Mouse (Mus musculus) brain, adult 2 months (tissue): Measurements from ENCODE around the gene Rhod.
"Not testable (repeated sequence)": the region's sequence is repeated elsewhere in the genome, so short reads cannot be mapped to it uniquely, and the experiment has no call there.

Source experiments
- DNase-seq: peaks from one replicate; pipeline ENCODE4 v3.0.0; 2011; ENCODE audit warnings: low read depth, low spot score

The Rhod gene

GRCm38 (mm10) chr19:4439161-4439801, at the start of gene Rhod:
Rhod (minus strand) TSS chr19:4439432.
- DNase-seq = no peak

- peak; percentile 68 for DNase-seq
Measured at GRCm38 (mm10) chr19:4487877-4488276, 48.6 kb upstream of the Rhod start.

GRCm38 (mm10) chr19:4485006-4485405, 45.8 kb upstream of the Rhod start:
- no peak for DNase-seq

- peak; percentile 71 for DNase-seq
Measured at GRCm38 (mm10) chr19:4482111-4482859, 43.1 kb upstream of the Rhod start.

GRCm38 (mm10) chr19:4481326-4481725, 42.1 kb upstream of the Rhod start:
- peak; percentile 94 for DNase-seq

DNA sequence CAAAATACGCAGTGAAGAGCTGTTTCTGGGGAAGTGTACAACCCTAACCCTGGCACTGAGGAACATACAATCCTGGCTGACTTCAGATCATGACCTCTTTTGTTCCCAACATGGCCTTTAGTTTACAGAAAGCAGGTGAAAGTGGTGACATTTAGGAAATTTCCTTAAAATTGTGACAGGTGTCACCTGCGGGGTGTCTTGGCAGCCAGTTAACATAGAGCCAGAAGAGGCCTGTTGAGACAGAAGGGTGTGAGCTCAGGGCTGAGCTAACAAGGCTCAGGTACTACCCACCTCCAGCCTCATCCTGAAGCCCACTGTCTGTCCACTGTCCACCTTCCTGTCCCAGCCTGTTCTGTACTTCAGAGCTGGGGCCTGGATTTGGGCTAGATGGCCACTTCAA, 40.8 kb upstream of the Rhod start:
- peak; percentile 90 for DNase-seq

- no peak for DNase-seq
Measured at GRCm38 (mm10) chr19:4478190-4478516, 38.9 kb upstream of the Rhod start.

GRCm38 (mm10) chr19:4477345-4478189, 38.3 kb upstream of the Rhod start, which contains the start of gene Syt12:
Syt12 (minus strand) TSS chr19:4477447.
- DNase-seq = peak; percentile 93

DNA sequence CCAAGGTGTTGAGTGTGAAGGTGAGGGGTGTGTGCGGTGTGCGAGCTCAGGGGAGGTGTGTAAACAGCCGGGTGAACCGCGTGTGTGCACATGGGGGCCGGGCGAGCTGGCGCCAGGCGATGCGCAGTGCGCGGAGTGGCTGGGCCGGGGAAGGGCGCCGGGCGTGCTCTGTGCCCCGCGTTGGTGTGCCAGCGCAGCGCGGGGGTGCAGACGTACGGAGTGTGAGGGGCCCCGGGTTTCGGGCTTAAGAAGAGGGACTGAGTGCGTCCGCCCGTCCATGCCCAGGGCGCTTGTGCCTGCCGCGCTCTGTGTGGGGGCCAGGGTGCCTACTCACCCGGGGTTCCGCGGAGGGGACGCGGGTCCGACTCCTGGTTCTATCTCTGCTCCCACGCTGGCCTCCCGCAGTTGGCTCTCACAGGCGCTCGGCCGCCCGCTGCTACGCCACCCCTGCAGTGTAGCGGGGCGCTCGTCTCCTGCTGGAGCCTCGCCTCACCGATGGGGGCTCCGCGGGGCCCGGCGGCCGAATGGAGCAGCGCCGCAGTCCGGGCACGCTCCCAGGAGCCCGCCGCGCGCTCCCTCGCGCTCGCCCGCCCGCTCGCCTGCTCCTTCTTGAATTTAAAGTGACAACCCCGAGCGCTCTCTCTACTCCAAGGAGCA, 37.5 kb upstream of the Rhod start:
- peak; percentile 85 for DNase-seq

DNA sequence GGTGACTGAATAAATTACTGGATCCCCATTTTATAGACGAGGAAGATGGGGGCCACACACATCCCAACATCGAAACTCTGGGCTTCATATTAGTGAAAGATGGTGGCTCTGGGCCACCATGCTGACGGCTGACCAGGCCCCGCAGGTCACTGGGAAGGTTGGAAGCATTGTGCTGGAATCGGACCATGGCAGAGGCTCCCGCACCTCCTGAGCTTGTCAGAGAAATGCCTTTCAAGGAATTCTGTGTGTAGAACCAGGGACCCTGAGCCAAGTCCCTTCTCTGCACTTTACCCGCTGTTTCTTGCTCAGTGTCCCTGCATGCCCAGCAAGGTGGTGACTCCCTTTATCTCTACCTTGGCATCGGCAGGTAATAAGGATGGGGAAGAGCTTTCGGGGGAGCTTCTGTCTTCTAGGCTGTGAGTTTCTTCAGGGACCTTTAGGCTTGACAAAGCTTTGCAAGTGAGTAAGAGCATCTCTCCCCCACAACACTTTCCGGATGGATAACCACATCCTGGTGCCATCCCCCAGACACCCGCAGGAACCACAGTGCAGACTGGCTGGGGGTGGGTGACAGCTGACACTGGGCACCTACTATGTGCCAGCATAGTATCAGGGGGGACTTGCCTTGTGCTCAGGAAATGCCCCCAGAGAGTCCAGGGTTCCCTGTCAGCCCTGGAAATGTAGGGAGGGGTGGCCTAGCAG, 36.1 kb upstream of the Rhod start:
- peak; percentile 80 for DNase-seq

DNA sequence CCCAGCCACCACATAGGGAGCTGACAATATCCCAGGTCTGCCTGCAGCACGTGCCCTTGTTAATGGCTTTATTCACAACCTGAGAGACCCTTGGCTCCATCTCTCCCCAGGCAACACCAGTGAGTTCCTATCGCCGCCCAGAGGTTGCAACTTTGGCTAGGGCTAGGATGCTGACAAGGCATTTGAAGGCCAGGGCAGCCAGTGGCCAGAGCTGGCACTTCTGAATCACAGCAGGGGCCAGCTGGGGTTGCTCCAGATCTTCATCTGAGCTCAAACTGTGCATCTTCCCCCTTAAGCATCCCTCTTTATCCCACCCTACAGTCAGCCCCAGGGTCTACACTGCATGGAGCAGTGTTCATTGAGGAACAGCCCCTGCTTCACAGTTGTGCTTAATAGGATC, 35.5 kb upstream of the Rhod start:
- DNase-seq = no peak

- DNase-seq = no peak
Measured at GRCm38 (mm10) chr19:4473549-4473948, 34.3 kb upstream of the Rhod start.

GRCm38 (mm10) chr19:4468363-4468762, 29.1 kb upstream of the Rhod start:
- DNase-seq = peak; percentile 44

GRCm38 (mm10) chr19:4464666-4465065, 25.4 kb upstream of the Rhod start:
- DNase-seq = no peak

- DNase-seq = no peak
Measured at GRCm38 (mm10) chr19:4461981-4462380, 22.7 kb upstream of the Rhod start.

DNA sequence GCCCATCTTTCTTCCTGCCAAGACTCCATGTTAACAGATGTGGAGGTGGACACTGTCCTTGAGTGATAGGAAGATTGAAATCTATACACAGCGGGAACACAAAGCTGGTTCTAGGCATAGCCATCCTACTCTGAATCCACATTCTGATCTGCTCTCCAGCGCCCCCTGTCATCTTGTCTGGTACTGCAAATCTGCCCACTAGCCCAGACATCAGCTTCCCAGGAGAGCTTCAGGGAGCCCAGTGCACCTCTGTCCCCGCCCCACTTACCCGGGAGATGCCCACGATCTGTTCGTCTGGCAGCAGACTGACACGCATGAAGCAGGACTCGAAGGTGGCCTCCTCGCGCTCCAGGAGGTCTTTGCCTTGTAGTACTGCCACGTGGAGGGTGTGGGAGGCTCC, 17.0 kb upstream of the Rhod start:
- no peak for DNase-seq

GRCm38 (mm10) chr19:4455071-4455800, 16.0 kb upstream of the Rhod start:
- peak; percentile 76 for DNase-seq

GRCm38 (mm10) chr19:4454040-4454439, 14.8 kb upstream of the Rhod start:
- not testable (repeated sequence) for DNase-seq

DNA sequence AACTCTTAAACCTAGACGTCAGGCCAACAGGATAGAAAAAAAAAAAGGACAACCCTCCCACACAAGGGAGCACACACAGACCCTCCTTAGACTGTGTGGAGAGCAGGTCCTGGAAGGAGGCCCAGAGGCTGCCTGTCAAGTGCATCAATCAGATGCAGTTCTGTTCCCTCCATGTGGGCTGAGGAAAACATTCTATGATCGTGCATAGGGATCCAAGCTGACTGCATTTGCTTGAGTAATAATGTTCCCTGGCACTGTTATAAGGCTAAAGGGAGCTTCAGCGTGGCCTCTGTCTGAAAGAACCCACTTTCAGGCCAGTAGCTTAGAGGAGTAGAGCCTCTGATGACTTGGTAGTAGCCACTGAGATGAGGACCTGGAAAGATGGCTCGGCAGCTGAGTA, 13.3 kb upstream of the Rhod start:
- no peak for DNase-seq

GRCm38 (mm10) chr19:4451965-4452364, 12.7 kb upstream of the Rhod start:
- no peak for DNase-seq

GRCm38 (mm10) chr19:4451098-4451497, 11.9 kb upstream of the Rhod start:
- DNase-seq = no peak
